Mouse (Mus musculus): ENCODE measurements around the gene Mpg.

GRCm38 (mm10) chr11:32187256-32187655, 39.0 kb upstream of the Mpg start:
- TF ChIP-seq CTCF (IDR thresholded peaks at IDR 0.05; ENCODE audit: low read depth) = peak; percentile 56
- no peak for TF ChIP-seq EP300 (IDR thresholded peaks at IDR 0.05; ENCODE audit: low read depth)
